Mouse (Mus musculus) CH12.LX (cell line): Measurements from ENCODE around the gene Sirt5. TPM values are rescaled to one million over a fixed set of nuclear protein-coding genes. Genes with fewer than 3 reads are reported as not detected.

Source experiments
- DNase-seq: peaks from one replicate; pipeline ENCODE4 v3.0.0-alpha.2; 2013; ENCODE audit errors: extremely low read depth
- H3K27ac ChIP-seq: 2 replicates; pipeline ENCODE4 v1.5.1; 2012; ENCODE audit warnings: low read depth, mild to moderate bottlenecking, control low read depth, moderate library complexity; ENCODE audit not compliant: insufficient read depth
- H3K27me3 ChIP-seq: replicated peaks from 2 replicates; pipeline ENCODE3; 2012; ENCODE audit warnings: inconsistent platforms
- H3K36me3 ChIP-seq, 2 experiments: replicated peaks in 1 of 2; 2 replicates each; pipeline versions ENCODE3 to v1.6.1; 2012; ENCODE audit warnings: inconsistent platforms in 1 of 2, low read length in 1 of 2, mild to moderate bottlenecking in 1 of 2, mixed read lengths in 1 of 2, moderate library complexity in 1 of 2; ENCODE audit not compliant: control insufficient read depth in 1 of 2, insufficient read depth in 1 of 2
- H3K4me1 ChIP-seq, 2 experiments: 2 replicates each; pipeline ENCODE4 v1.6.1; 2012; ENCODE audit warnings: inconsistent platforms in 1 of 2, moderate library complexity in 1 of 2; ENCODE audit not compliant: insufficient read depth in 2 of 2, control insufficient read depth in 1 of 2
- H3K4me2 ChIP-seq: 2 replicates; pipeline ENCODE4 v1.6.1; 2012; ENCODE audit warnings: low read depth, mild to moderate bottlenecking, control low read depth; ENCODE audit not compliant: poor library complexity, insufficient read depth, severe bottlenecking
- H3K4me3 ChIP-seq, 3 experiments: fragments of 150-350 bp in 1 of 3; sonication (generic) in 1 of 3; replicated peaks in 1 of 3; 2 replicates each; pipeline versions ENCODE3 to v1.5.1; 2011 to 2012; ENCODE audit warnings: low read depth in 2 of 3, low read length in 2 of 3, mild to moderate bottlenecking in 2 of 3, moderate library complexity in 2 of 3, control low read depth in 1 of 3, improper control_type of control experiment in 1 of 3, inconsistent platforms in 1 of 3, mixed read lengths in 1 of 3; ENCODE audit not compliant: poor library complexity in 1 of 3
- H3K79me2 ChIP-seq: replicated peaks from 2 replicates; pipeline ENCODE4 v1.6.1; 2012; ENCODE audit warnings: mild to moderate bottlenecking, moderate library complexity; ENCODE audit not compliant: control insufficient read depth, poor library complexity, insufficient read depth, severe bottlenecking; ENCODE audit errors: extremely low read depth
- H3K9ac ChIP-seq: 2 replicates; pipeline ENCODE4 v1.6.1; 2012; ENCODE audit warnings: low read depth, mild to moderate bottlenecking, control low read depth, moderate library complexity; ENCODE audit not compliant: insufficient read depth
- H3K9me3 ChIP-seq: replicated peaks from 2 replicates; pipeline ENCODE3; 2012; ENCODE audit warnings: low read length, inconsistent platforms, mixed read lengths
- CHD1 ChIP-seq: IDR thresholded peaks from 2 replicates; pipeline ENCODE4 v1.6.1; 2012; ENCODE audit warnings: low read depth, low read length, improper control_type of control experiment, inconsistent platforms
- CHD2 ChIP-seq: IDR thresholded peaks from 2 replicates; pipeline ENCODE4 v1.6.1; 2011; ENCODE audit warnings: low read length, improper control_type of control experiment
- ELF1 ChIP-seq: IDR thresholded peaks from 2 replicates; pipeline ENCODE4 v1.6.1; 2014; ENCODE audit warnings: low read depth, mild to moderate bottlenecking, inconsistent platforms, low read length, improper control_type of control experiment
- EP300 ChIP-seq: IDR thresholded peaks from 2 replicates; pipeline ENCODE4 v1.6.1; 2011; ENCODE audit warnings: low read length, improper control_type of control experiment
- GABPA ChIP-seq: IDR thresholded peaks from 2 replicates; pipeline ENCODE4 v1.6.1; 2012; ENCODE audit warnings: low read depth, low read length, improper control_type of control experiment, inconsistent platforms; ENCODE audit not compliant: insufficient replicate concordance
- HCFC1 ChIP-seq: IDR thresholded peaks from 2 replicates; pipeline ENCODE4 v1.6.1; 2012; ENCODE audit warnings: low read depth, mild to moderate bottlenecking, inconsistent platforms, low read length, improper control_type of control experiment
- IRF4 ChIP-seq: IDR thresholded peaks from 2 replicates; pipeline ENCODE4 v1.6.1; 2014; ENCODE audit warnings: low read depth, mild to moderate bottlenecking, inconsistent platforms, low read length, improper control_type of control experiment
- JUN ChIP-seq: IDR thresholded peaks from 2 replicates; pipeline ENCODE4 v1.6.1; 2011; ENCODE audit warnings: low read depth, mild to moderate bottlenecking, low read length, improper control_type of control experiment, moderate library complexity; ENCODE audit not compliant: insufficient read depth
- KAT2A ChIP-seq: IDR thresholded peaks from 2 replicates; pipeline ENCODE4 v1.6.1; 2012; ENCODE audit warnings: low read length, improper control_type of control experiment, inconsistent platforms; ENCODE audit not compliant: insufficient replicate concordance
- MAFK ChIP-seq: IDR thresholded peaks from 2 replicates; pipeline ENCODE4 v1.6.1; 2011; ENCODE audit warnings: low read length, improper control_type of control experiment; ENCODE audit not compliant: insufficient replicate concordance
- MAZ ChIP-seq: IDR thresholded peaks from 2 replicates; pipeline ENCODE4 v1.6.1; 2012; ENCODE audit warnings: low read depth, mild to moderate bottlenecking, inconsistent platforms, low read length, improper control_type of control experiment, moderate library complexity
- MXI1 ChIP-seq: IDR thresholded peaks from 2 replicates; pipeline ENCODE4 v1.6.1; 2011; ENCODE audit warnings: mild to moderate bottlenecking, low read depth, low read length, improper control_type of control experiment
- NELFE ChIP-seq: IDR thresholded peaks from 2 replicates; pipeline ENCODE4 v1.6.1; 2011; ENCODE audit warnings: low read depth, low read length, improper control_type of control experiment
- NRF1 ChIP-seq: IDR thresholded peaks from 2 replicates; pipeline ENCODE4 v1.6.1; 2014; ENCODE audit warnings: low read depth, mild to moderate bottlenecking, inconsistent platforms, low read length, improper control_type of control experiment, moderate library complexity
- POLR2AphosphoS2 ChIP-seq: IDR thresholded peaks from 2 replicates; pipeline ENCODE4 v1.6.1; 2011; ENCODE audit warnings: low read depth, low read length, improper control_type of control experiment
- RAD21 ChIP-seq: IDR thresholded peaks from 2 replicates; pipeline ENCODE4 v1.6.1; 2011; ENCODE audit warnings: low read depth, mild to moderate bottlenecking, low read length, improper control_type of control experiment, moderate library complexity
- SIN3A ChIP-seq: IDR thresholded peaks from 2 replicates; pipeline ENCODE4 v1.6.1; 2012; ENCODE audit warnings: low read length, improper control_type of control experiment, inconsistent platforms
- TCF12 ChIP-seq: IDR thresholded peaks from 2 replicates; pipeline ENCODE4 v1.6.1; 2014; ENCODE audit warnings: low read depth, mild to moderate bottlenecking, inconsistent platforms, low read length, improper control_type of control experiment
- UBTF ChIP-seq: IDR thresholded peaks from 2 replicates; pipeline ENCODE4 v1.6.1; 2012; ENCODE audit warnings: low read depth, mild to moderate bottlenecking, inconsistent platforms, low read length, improper control_type of control experiment, moderate library complexity
- USF2 ChIP-seq: conservative IDR thresholded peaks from 2 replicates; pipeline ENCODE4 v1.6.1; 2011; ENCODE audit warnings: low read depth, low read length, improper control_type of control experiment
- ZMIZ1 ChIP-seq: IDR thresholded peaks from 2 replicates; pipeline ENCODE4 v1.6.1; 2012; ENCODE audit warnings: low read depth, mild to moderate bottlenecking, inconsistent platforms, low read length, improper control_type of control experiment
- dilution Hi-C: fragments of 300-500 bp; cut with MboI; formaldehyde crosslinking; loops from 2 replicates; pipeline ENCODE4 v1.14.3; 2020; ENCODE audit warnings: low sequenced_read_pairs; ENCODE audit not compliant: extremely low pct_unique_long_range_greater_than_20kb, extremely low pct_ligation_motif_present
- in situ Hi-C: fragments of 300-500 bp; cut with MboI; formaldehyde crosslinking; loops from 3 replicates; pipeline ENCODE4 v1.14.3; 2019; ENCODE audit warnings: low sequenced_read_pairs, low pct_ligation_motif_present, low pct_unique_long_range_greater_than_20kb, mixed read lengths
- polyA plus RNA-seq: library from polyadenylated mRNA; unstranded; fragments of >175 nt; gene quantifications from 2 replicates; pipeline ENCODE4 v1.2.1, GENCODE M21; 2012; ENCODE audit warnings: low read depth; ENCODE audit not compliant: insufficient read length
- total RNA-seq, 2 experiments: library from RNA; depleted of rRNA; stranded (reverse); fragments of 300-350 nt in 1 of 2; fragments of >200 nt in 1 of 2; gene quantifications; 2 replicates each; pipeline ENCODE4 v1.2.3; 2012 to 2014

The Sirt5 gene
- total and polyA plus RNA-seq, 3 experiments: 8.2 to 11.3 (median 9.3) TPM

GRCm38 (mm10) chr13:43338632-43339031 lies 26.7 kb upstream of the Sirt5 start:
- dilution Hi-C loops: no loop called here
- peaks cover 0 to 10% of the 10 kb centered on the region in 2 experiments; a peak in 2 of 4 replicates for H3K4me1 ChIP-seq
- no peak overlapping the region for H3K27ac ChIP-seq
- no peak overlapping the region for H3K9ac ChIP-seq
- in situ Hi-C loops: no loop called here
- no peaks in the 10 kb centered on the region for H3K9me3 ChIP-seq
- H3K4me2 ChIP-seq: no peak overlapping the region
- H3K79me2 ChIP-seq: no peaks in the 10 kb centered on the region
- no peak overlapping the region for H3K4me3 ChIP-seq
- H3K27me3 ChIP-seq: no peaks in the 10 kb centered on the region
- no peaks in the 10 kb centered on the region for H3K36me3 ChIP-seq
- no peak for DNase-seq
- TF ChIP-seq SIN3A (no peak), TCF12 (no peak), UBTF (no peak), RAD21 (no peak), IRF4 (no peak), JUN (no peak), USF2 (no peak), NELFE (no peak), ELF1 (no peak), NRF1 (no peak), MXI1 (no peak), MAFK (no peak), CHD2 (no peak), GABPA (no peak), ZMIZ1 (no peak), POLR2AphosphoS2 (no peak), KAT2A (no peak)

DNA sequence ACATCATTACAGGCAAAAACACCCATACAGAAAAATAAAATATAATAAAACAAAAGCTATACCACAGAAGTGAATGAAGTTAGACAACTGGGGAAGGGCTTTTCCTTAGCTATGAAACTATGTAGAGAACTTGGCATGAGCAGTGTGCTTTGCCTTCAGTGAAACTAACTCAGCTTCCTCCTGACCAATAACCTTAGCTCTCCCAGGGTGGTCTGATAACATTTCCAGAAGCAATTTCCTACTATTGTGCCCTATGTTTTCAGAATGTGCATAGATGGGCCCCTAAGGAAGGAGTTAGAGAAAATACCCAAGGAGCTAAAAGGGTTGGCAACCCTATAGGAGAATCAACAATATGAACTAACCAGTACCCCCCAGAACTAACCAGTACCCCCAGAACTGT lies 18.5 kb upstream of the Sirt5 start:
- Histone ChIP-seq H3K4me1 (peaks cover 0 to 7% of the 10 kb centered on the region in 2 experiments; a peak in 2 of 4 replicates), H3K9me3 (no peaks in the 10 kb centered on the region), H3K79me2 (no peaks in the 10 kb centered on the region), H3K4me3 (no peak overlapping the region), H3K4me2 (no peak overlapping the region), H3K27ac (no peak overlapping the region), H3K27me3 (no peaks in the 10 kb centered on the region), H3K9ac (no peak overlapping the region), H3K36me3 (no peaks in the 10 kb centered on the region)
- dilution Hi-C loops (no loop called here), in situ Hi-C loops (no loop called here)
- no peak for TF ChIP-seq EP300
- TF ChIP-seq USF2: no peak
- no peak for TF ChIP-seq CHD1
- no peak for TF ChIP-seq HCFC1
- TF ChIP-seq MAZ: no peak
- DNase-seq: no peak
